Mouse (Mus musculus): Measurements from ENCODE around the gene Tm7sf3. TPM values are rescaled to one million over a fixed set of nuclear protein-coding genes. Genes with fewer than 3 reads are reported as not detected.

Tm7sf3 gene
- polyA plus RNA-seq, 1 experiment from 2014 or later: 58.7 TPM

- Histone ChIP-seq H3K27ac (ENCODE audit: low read depth, low read length) (no peak overlapping the region), H3K27me3 (replicated peaks; ENCODE audit: control insufficient read depth, insufficient read depth, low read length) (no peaks in the 10 kb centered on the region), H3K9me3 (ENCODE audit: control insufficient read depth) (no peaks in the 10 kb centered on the region), H3K4me3 (ENCODE audit: low read depth, low read length) (no peak overlapping the region), H3K4me2 (replicated peaks; ENCODE audit: low read depth) (no peak overlapping the region), H3K36me3 (ENCODE audit: control insufficient read depth, insufficient read depth) (peaks cover 2% of the 10 kb centered on the region; the same call in 1 of the 2 replicates), H3K4me1 (replicated peaks; ENCODE audit: control insufficient read depth, insufficient read depth, low read length) (peaks cover 3% of the 10 kb centered on the region), H3K9ac (ENCODE audit: low read depth, low read length) (no peak overlapping the region)
- TF ChIP-seq CTCF (IDR thresholded peaks at IDR 0.05; ENCODE audit: low read depth): no peak
- no peak for ATAC-seq
- WGBS: 61% methylated on average over 9 of the region's 9 CpGs
Observed at GRCm38 (mm10) chr6:146629781-146630756, 12.6 kb downstream of the Tm7sf3 start.

- no peak for TF ChIP-seq CTCF (IDR thresholded peaks at IDR 0.05; ENCODE audit: low read depth)
- H3K4me3 ChIP-seq (ENCODE audit: low read depth, low read length): no peak overlapping the region
- no peak overlapping the region for H3K4me2 ChIP-seq (replicated peaks; ENCODE audit: low read depth)
- ATAC-seq: no peak
- WGBS: 65% methylated on average over 3 of the region's 3 CpGs
- H3K27me3 ChIP-seq (replicated peaks; ENCODE audit: control insufficient read depth, insufficient read depth, low read length): no peaks in the 10 kb centered on the region
- peaks cover 17% of the 10 kb centered on the region; the same call in 1 of the 2 replicates for H3K36me3 ChIP-seq (ENCODE audit: control insufficient read depth, insufficient read depth)
- no peak overlapping the region for H3K27ac ChIP-seq (ENCODE audit: low read depth, low read length)
- H3K9ac ChIP-seq (ENCODE audit: low read depth, low read length): no peak overlapping the region
- peaks cover 1% of the 10 kb centered on the region for H3K4me1 ChIP-seq (replicated peaks; ENCODE audit: control insufficient read depth, insufficient read depth, low read length)
- no peaks in the 10 kb centered on the region for H3K9me3 ChIP-seq (ENCODE audit: control insufficient read depth)
Observed at GRCm38 (mm10) chr6:146628123-146628522, 14.5 kb downstream of the Tm7sf3 start.

GRCm38 (mm10) chr6:146616670-146617069, 26.0 kb downstream of the Tm7sf3 start:
- TF ChIP-seq CTCF (IDR thresholded peaks at IDR 0.05; ENCODE audit: low read depth): no peak
- H3K9me3 ChIP-seq (ENCODE audit: control insufficient read depth): no peaks in the 10 kb centered on the region
- no peak overlapping the region for H3K4me2 ChIP-seq (replicated peaks; ENCODE audit: low read depth)
- no peaks in the 10 kb centered on the region for H3K27me3 ChIP-seq (replicated peaks; ENCODE audit: control insufficient read depth, insufficient read depth, low read length)
- ATAC-seq: peak; percentile 71
- peaks cover 69% of the 10 kb centered on the region for H3K36me3 ChIP-seq (ENCODE audit: control insufficient read depth, insufficient read depth)
- no peak overlapping the region for H3K4me3 ChIP-seq (ENCODE audit: low read depth, low read length)
- H3K9ac ChIP-seq (ENCODE audit: low read depth, low read length): no peak overlapping the region
- H3K4me1 ChIP-seq (replicated peaks; ENCODE audit: control insufficient read depth, insufficient read depth, low read length): no peaks in the 10 kb centered on the region
- WGBS: 40% methylated on average over 2 of the region's 2 CpGs
- peak overlapping the region; percentile 46 for H3K27ac ChIP-seq (ENCODE audit: low read depth, low read length)

- no peak overlapping the region for H3K4me2 ChIP-seq (replicated peaks; ENCODE audit: low read depth)
- H3K4me3 ChIP-seq (ENCODE audit: low read depth, low read length): no peak overlapping the region
- WGBS: 94% methylated on average over 8 of the region's 8 CpGs
- H3K9me3 ChIP-seq (ENCODE audit: control insufficient read depth): no peaks in the 10 kb centered on the region
- H3K4me1 ChIP-seq (replicated peaks; ENCODE audit: control insufficient read depth, insufficient read depth, low read length): no peaks in the 10 kb centered on the region
- H3K27me3 ChIP-seq (replicated peaks; ENCODE audit: control insufficient read depth, insufficient read depth, low read length): no peaks in the 10 kb centered on the region
- no peak for ATAC-seq
- no peak overlapping the region for H3K9ac ChIP-seq (ENCODE audit: low read depth, low read length)
- H3K36me3 ChIP-seq (ENCODE audit: control insufficient read depth, insufficient read depth): peaks cover 68% of the 10 kb centered on the region
- no peak for TF ChIP-seq CTCF (IDR thresholded peaks at IDR 0.05; ENCODE audit: low read depth)
- H3K27ac ChIP-seq (ENCODE audit: low read depth, low read length): no peak overlapping the region
Observed at GRCm38 (mm10) chr6:146615891-146616290, 26.7 kb downstream of the Tm7sf3 start.

GRCm38 (mm10) chr6:146614541-146614940, 28.1 kb downstream of the Tm7sf3 start:
- no peak for ATAC-seq
- no peak for TF ChIP-seq CTCF (IDR thresholded peaks at IDR 0.05; ENCODE audit: low read depth)

GRCm38 (mm10) chr6:146613907-146614306, 28.7 kb downstream of the Tm7sf3 start:
- 0 out of 2 replicates have a peak, but pooled peaks have one; percentile 8 for TF ChIP-seq CTCF (IDR thresholded peaks at IDR 0.05; ENCODE audit: low read depth)
- H3K9ac ChIP-seq (ENCODE audit: low read depth, low read length): no peak overlapping the region
- 92% methylated on average over 5 of the region's 5 CpGs for WGBS

More at GRCm38 (mm10) chr6:146614541-146614940, 28.1 kb downstream of the Tm7sf3 start:
- Histone ChIP-seq H3K27ac (ENCODE audit: low read depth, low read length) (no peak overlapping the region), H3K4me1 (replicated peaks; ENCODE audit: control insufficient read depth, insufficient read depth, low read length) (no peaks in the 10 kb centered on the region), H3K4me3 (ENCODE audit: low read depth, low read length) (no peak overlapping the region), H3K9ac (ENCODE audit: low read depth, low read length) (no peak overlapping the region), H3K36me3 (ENCODE audit: control insufficient read depth, insufficient read depth) (peaks cover 74% of the 10 kb centered on the region), H3K9me3 (ENCODE audit: control insufficient read depth) (no peaks in the 10 kb centered on the region), H3K27me3 (replicated peaks; ENCODE audit: control insufficient read depth, insufficient read depth, low read length) (no peaks in the 10 kb centered on the region), H3K4me2 (replicated peaks; ENCODE audit: low read depth) (no peak overlapping the region)
- 73% methylated on average over 5 of the region's 5 CpGs for WGBS

More at GRCm38 (mm10) chr6:146613907-146614306, 28.7 kb downstream of the Tm7sf3 start:
- no peaks in the 10 kb centered on the region for H3K4me1 ChIP-seq (replicated peaks; ENCODE audit: control insufficient read depth, insufficient read depth, low read length)
- peaks cover 76% of the 10 kb centered on the region for H3K36me3 ChIP-seq (ENCODE audit: control insufficient read depth, insufficient read depth)
- no peaks in the 10 kb centered on the region for H3K27me3 ChIP-seq (replicated peaks; ENCODE audit: control insufficient read depth, insufficient read depth, low read length)
- no peak overlapping the region for H3K4me2 ChIP-seq (replicated peaks; ENCODE audit: low read depth)
- no peaks in the 10 kb centered on the region for H3K9me3 ChIP-seq (ENCODE audit: control insufficient read depth)
- H3K27ac ChIP-seq (ENCODE audit: low read depth, low read length): no peak overlapping the region
- no peak overlapping the region for H3K4me3 ChIP-seq (ENCODE audit: low read depth, low read length)
- no peak for ATAC-seq

All from intestine, postnatal 0 days (tissue).